Mouse (Mus musculus): ENCODE data around the gene Bcl2l10. TPM values are rescaled to one million over a fixed set of nuclear protein-coding genes. Genes with fewer than 3 reads are reported as not detected.

Bcl2l10 gene
- total RNA-seq, 1 experiment from 2014 or later = not detected

GRCm38 (mm10) chr9:75384337-75384962 is 36.9 kb downstream of the Bcl2l10 start:
- no peak for ATAC-seq (ENCODE audit: extremely low read depth, insufficient number of reproducible peaks, low FRiP score, poor library complexity, severe bottlenecking)

- no peak for ATAC-seq (ENCODE audit: extremely low read depth, insufficient number of reproducible peaks, low FRiP score, poor library complexity, severe bottlenecking)
Measured at GRCm38 (mm10) chr9:75385218-75385974, 37.8 kb downstream of the Bcl2l10 start.

- no peak for ATAC-seq (ENCODE audit: extremely low read depth, insufficient number of reproducible peaks, low FRiP score, poor library complexity, severe bottlenecking)
Measured at GRCm38 (mm10) chr9:75393251-75393650, 45.7 kb downstream of the Bcl2l10 start.

- ATAC-seq (ENCODE audit: extremely low read depth, insufficient number of reproducible peaks, low FRiP score, poor library complexity, severe bottlenecking) = no peak
Measured at GRCm38 (mm10) chr9:75395971-75396370, 48.4 kb downstream of the Bcl2l10 start.

GRCm38 (mm10) chr9:75399069-75399468 is 51.5 kb downstream of the Bcl2l10 start:
- no peak for ATAC-seq (ENCODE audit: extremely low read depth, insufficient number of reproducible peaks, low FRiP score, poor library complexity, severe bottlenecking)

DNA sequence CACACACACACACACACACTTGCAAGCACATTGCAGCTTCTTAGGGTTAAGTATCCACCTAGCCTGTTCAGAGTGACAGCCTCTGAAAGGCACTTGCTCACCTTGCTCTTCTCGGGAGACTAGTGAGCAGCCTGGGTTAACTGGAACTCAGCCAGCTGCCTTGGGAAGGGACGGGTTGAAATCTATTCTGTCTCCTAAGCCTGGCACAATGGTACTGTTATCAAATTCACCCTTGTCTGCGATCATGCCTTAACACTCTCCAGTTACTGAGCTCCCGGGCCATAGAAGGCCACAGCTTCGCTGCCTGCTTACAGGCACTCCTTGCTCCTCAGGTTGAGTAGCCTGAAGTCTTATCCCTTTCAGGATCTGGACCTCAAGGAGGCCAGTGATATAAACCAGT is 53.1 kb downstream of the Bcl2l10 start:
- no peak for ATAC-seq (ENCODE audit: extremely low read depth, insufficient number of reproducible peaks, low FRiP score, poor library complexity, severe bottlenecking)

Other genes with a start within 250 kb of the Bcl2l10 start
- 0.37 and 0.70 TPM in 2 replicates for gene Myo5c, start 115.7 kb upstream of the Bcl2l10 start, total RNA-seq (2017)
- gene Gnb5, start 41.5 kb upstream of the Bcl2l10 start, total RNA-seq (2017) = 0.70 and 2.5 TPM in 2 replicates
- 33.3 and 36.3 TPM in 2 replicates for gene Mapk6, start 62.2 kb downstream of the Bcl2l10 start, total RNA-seq (2017)
- 21.4 and 22.9 TPM in 2 replicates for gene Leo1, start 93.8 kb downstream of the Bcl2l10 start, total RNA-seq (2017)
- 316 and 327 TPM in 2 replicates for gene Tmod3, start 211.9 kb downstream of the Bcl2l10 start, total RNA-seq (2017)